Mouse (Mus musculus): ENCODE results near the gene Gjb3.

DNA sequence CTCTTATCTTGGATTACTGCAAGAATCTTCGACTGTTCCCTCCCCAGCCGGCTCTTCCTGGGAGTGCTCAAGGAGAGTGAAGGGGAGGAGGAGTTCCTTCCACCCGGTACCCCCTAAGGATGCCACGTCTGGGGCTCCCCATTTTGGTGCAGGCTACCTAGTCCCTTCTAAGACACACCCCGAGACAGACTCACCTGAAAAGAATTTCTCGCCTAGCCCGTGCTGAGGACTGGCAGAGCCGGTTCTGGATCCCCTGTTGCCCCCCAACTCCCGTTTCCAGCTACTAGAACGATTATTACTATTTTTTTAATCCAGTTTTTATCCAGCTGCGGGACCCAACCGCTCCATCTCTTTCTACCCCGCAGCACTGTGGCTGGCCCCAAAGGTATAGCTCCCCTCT is 893 bp downstream of the Gjb3 start:
- no peak for TF ChIP-seq CTCF (IDR thresholded peaks at IDR 0.05; ENCODE audit: control insufficient read depth, insufficient read depth, insufficient read length)
- no peak for TF ChIP-seq MYOD1 (IDR thresholded peaks at IDR 0.05; ENCODE audit: control insufficient read depth, insufficient read length, low read depth)
- TF ChIP-seq MAX (IDR thresholded peaks at IDR 0.05), result no peak
- TF ChIP-seq USF1 (IDR thresholded peaks at IDR 0.05; ENCODE audit: low read depth), result no peak
